In genomic region chr13:21710031-21710711, GRCm38 (mm10) we compare ENCODE assay signal across 8 mouse cellular contexts. TPM values are rescaled to one million over a fixed set of nuclear protein-coding genes. Genes with fewer than 3 reads are reported as not detected.
DNase-seq lines count a peak whose midpoint lies in the region; ATAC-seq and TF ChIP-seq lines count a peak whose summit lies in the region.

No protein-coding gene starts in this region.

- peak overlapping the region; percentile 65 for H3K4me2 ChIP-seq in forebrain, embryonic 13.5 days
- peak overlapping the region; percentile 84 for H3K4me2 ChIP-seq in liver, embryonic 15.5 days
- peak overlapping the region; percentile 33 for H3K4me2 ChIP-seq in neural tube, embryonic 11.5 days (ENCODE audit: low read depth)
- peak overlapping the region; percentile 63 for H3K4me2 ChIP-seq in stomach, embryonic 16.5 days (ENCODE audit: low read depth, low read length)

- peak overlapping the region; percentile 95 for H3K4me3 ChIP-seq in E14TG2a.4 (replicated peaks; ENCODE audit: low read length)
- H3K4me3 ChIP-seq in forebrain, embryonic 13.5 days, result peak overlapping the region; percentile 49
- H3K4me3 ChIP-seq in liver, embryonic 15.5 days (replicated peaks), result peak overlapping the region; percentile 72
- H3K4me3 ChIP-seq in neural tube, embryonic 11.5 days (ENCODE audit: low read depth, low read length), result peak overlapping the region; percentile 63
- H3K4me3 ChIP-seq in stomach, embryonic 16.5 days (replicated peaks; ENCODE audit: low read length), result peak overlapping the region; percentile 74

- peak overlapping the region; percentile 57 for H3K27ac ChIP-seq in forebrain, embryonic 13.5 days
- peak overlapping the region; percentile 85 for H3K27ac ChIP-seq in liver, embryonic 15.5 days (replicated peaks)
- 0 out of 2 replicates have a peak overlapping the region, but pooled peaks have one; percentile 23 for H3K27ac ChIP-seq in neural tube, embryonic 11.5 days (ENCODE audit: low read depth, low read length)
- H3K27ac ChIP-seq in stomach, embryonic 16.5 days (ENCODE audit: low read length), result peak overlapping the region; percentile 78

- H3K36me3 ChIP-seq in E14TG2a.4 (ENCODE audit: insufficient read depth, low read length), result no peaks in the 10 kb centered on the region
- no peaks in the 10 kb centered on the region for H3K36me3 ChIP-seq in forebrain, embryonic 13.5 days (ENCODE audit: poor library complexity, severe bottlenecking)
- H3K36me3 ChIP-seq in liver, embryonic 15.5 days (replicated peaks), result no peaks in the 10 kb centered on the region
- no peaks in the 10 kb centered on the region for H3K36me3 ChIP-seq in neural tube, embryonic 11.5 days (ENCODE audit: control insufficient read depth, insufficient read depth, low read length)
- no peaks in the 10 kb centered on the region for H3K36me3 ChIP-seq in stomach, embryonic 16.5 days (ENCODE audit: control insufficient read depth, insufficient read depth, low read length)

- no peaks in the 10 kb centered on the region for H3K27me3 ChIP-seq in E14TG2a.4 (ENCODE audit: insufficient read depth, low read length)
- H3K27me3 ChIP-seq in forebrain, embryonic 13.5 days, result no peaks in the 10 kb centered on the region
- no peaks in the 10 kb centered on the region for H3K27me3 ChIP-seq in liver, embryonic 15.5 days
- H3K27me3 ChIP-seq in neural tube, embryonic 11.5 days (ENCODE audit: control insufficient read depth, insufficient read depth, low read length), result no peaks in the 10 kb centered on the region
- no peaks in the 10 kb centered on the region for H3K27me3 ChIP-seq in stomach, embryonic 16.5 days (ENCODE audit: control insufficient read depth, insufficient read depth, low read length)

- peak overlapping the region; percentile 51; the same call in 1 of the 2 replicates for H3K9ac ChIP-seq in forebrain, embryonic 13.5 days
- peak overlapping the region; percentile 63 for H3K9ac ChIP-seq in liver, embryonic 15.5 days
- peak overlapping the region; percentile 61 for H3K9ac ChIP-seq in neural tube, embryonic 11.5 days (ENCODE audit: low read length)
- H3K9ac ChIP-seq in stomach, embryonic 16.5 days (ENCODE audit: low read length), result peak overlapping the region; percentile 71

- peaks cover 16% of the 10 kb centered on the region for H3K4me1 ChIP-seq in E14TG2a.4 (replicated peaks; ENCODE audit: low read depth, low read length)
- H3K4me1 ChIP-seq in forebrain, embryonic 13.5 days, result peaks cover 4% of the 10 kb centered on the region
- peaks cover 27% of the 10 kb centered on the region for H3K4me1 ChIP-seq in liver, embryonic 15.5 days (replicated peaks)
- peaks cover 3% of the 10 kb centered on the region; the same call in 1 of the 2 replicates for H3K4me1 ChIP-seq in neural tube, embryonic 11.5 days (ENCODE audit: control insufficient read depth, insufficient read depth, low read length)
- peaks cover 4% of the 10 kb centered on the region for H3K4me1 ChIP-seq in stomach, embryonic 16.5 days (ENCODE audit: control insufficient read depth, insufficient read depth, low read length)

- H3K9me3 ChIP-seq in E14TG2a.4 (ENCODE audit: low read length), result no peaks in the 10 kb centered on the region
- no peaks in the 10 kb centered on the region for H3K9me3 ChIP-seq in forebrain, embryonic 13.5 days (replicated peaks)
- H3K9me3 ChIP-seq in liver, embryonic 15.5 days (replicated peaks), result no peaks in the 10 kb centered on the region
- H3K9me3 ChIP-seq in neural tube, embryonic 11.5 days (ENCODE audit: control insufficient read depth, low read length), result no peaks in the 10 kb centered on the region
- H3K9me3 ChIP-seq in stomach, embryonic 16.5 days (replicated peaks; ENCODE audit: control insufficient read depth, low read length), result no peaks in the 10 kb centered on the region

- WGBS in forebrain, embryonic 13.5 days, result under 1% methylated on average over 32 of the region's 32 CpGs
- under 1% methylated on average over 32 of the region's 32 CpGs for WGBS in liver, embryonic 15.5 days (ENCODE audit: insufficient replicate concordance)
- under 1% methylated on average over 32 of the region's 32 CpGs for WGBS in neural tube, embryonic 11.5 days
- under 1% methylated on average over 32 of the region's 32 CpGs for WGBS in stomach, embryonic 16.5 days

- intact Hi-C loops in heart, postnatal 10 days (cut with DNase I), result loop anchor here (2.0 to 10.0 kb wide), 7 partner anchors 75 to 1807 kb away; partner anchors contain the start of genes Zfp184 and Zkscan3

- peak; percentile 59 for TF ChIP-seq CTCF in E14TG2a.4 (conservative IDR thresholded peaks at IDR 0.05; ENCODE audit: low read length)

- DNase-seq in heart, postnatal 10 days, result peak; percentile 93 to 94
- peak; percentile 92 to 94 for DNase-seq in kidney, postnatal 4 days
- peak; percentile 88 for DNase-seq in neural tube, embryonic 11.5 days (ENCODE audit: low spot score)

- ATAC-seq in cerebellum, adult (ENCODE audit: insufficient number of reproducible peaks, low FRiP score, low TSS enrichment), result peak; percentile 83
- peak; percentile 82 for ATAC-seq in forebrain, embryonic 13.5 days
- ATAC-seq in liver, embryonic 15.5 days (ENCODE audit: insufficient read depth), result peak; percentile 74
- ATAC-seq in neural tube, embryonic 11.5 days (ENCODE audit: insufficient read depth, low FRiP score, low TSS enrichment), result peak; percentile 81
- peak; percentile 81 for ATAC-seq in stomach, embryonic 16.5 days (ENCODE audit: insufficient read depth, low FRiP score)

RNA-seq across cellular contexts. Expression of gene Hist1h2bl, which starts 5.8 kb away (rescaled TPM):
- 1.7 and 4.8 TPM in 2 replicates for polyA plus RNA-seq in forebrain, embryonic 13.5 days (2015; fragmentation: Nextera tagmentation; extraction: Ambion mirVana)
- total RNA-seq in heart, postnatal 10 days (2021), result 100 to 1,000 TPM; 206 to 220 TPM
- 3.2 and 3.4 TPM in 2 replicates for polyA plus RNA-seq in liver, embryonic 15.5 days (2015; fragmentation: Nextera tagmentation; extraction: Ambion mirVana)
- 2.1 and 2.3 TPM in 2 replicates for polyA plus RNA-seq in neural tube, embryonic 11.5 days (2014; fragmentation: Nextera tagmentation; extraction: Ambion mirVana)
- polyA plus RNA-seq in stomach, embryonic 16.5 days (2015; fragmentation: Nextera tagmentation; extraction: Ambion mirVana), result 1.5 and 3.8 TPM in 2 replicates

RNA-seq across cellular contexts. Expression of gene Hist1h2ai, which starts 6.1 kb away (rescaled TPM):
- polyA plus RNA-seq in forebrain, embryonic 13.5 days (2015; fragmentation: Nextera tagmentation; extraction: Ambion mirVana), result 23.7 and 32.4 TPM in 2 replicates
- 100 to 1,000 TPM; 201 to 229 TPM for total RNA-seq in heart, postnatal 10 days (2021)
- polyA plus RNA-seq in liver, embryonic 15.5 days (2015; fragmentation: Nextera tagmentation; extraction: Ambion mirVana), result 6.7 and 19.9 TPM in 2 replicates
- 13.2 and 19.5 TPM in 2 replicates for polyA plus RNA-seq in neural tube, embryonic 11.5 days (2014; fragmentation: Nextera tagmentation; extraction: Ambion mirVana)
- polyA plus RNA-seq in stomach, embryonic 16.5 days (2015; fragmentation: Nextera tagmentation; extraction: Ambion mirVana), result 7.3 and 11.8 TPM in 2 replicates

RNA-seq across cellular contexts. Expression of gene Hist1h3h, which starts 7.3 kb away (rescaled TPM):
- polyA plus RNA-seq in forebrain, embryonic 13.5 days (2015; fragmentation: Nextera tagmentation; extraction: Ambion mirVana), result 23.7 and 35.3 TPM in 2 replicates
- total RNA-seq in heart, postnatal 10 days (2021), result 100 to 1,000 TPM; 284 to 332 TPM
- polyA plus RNA-seq in liver, embryonic 15.5 days (2015; fragmentation: Nextera tagmentation; extraction: Ambion mirVana), result 4.3 and 10.4 TPM in 2 replicates
- 5.6 and 23.9 TPM in 2 replicates for polyA plus RNA-seq in neural tube, embryonic 11.5 days (2014; fragmentation: Nextera tagmentation; extraction: Ambion mirVana)
- 4.6 and 5.6 TPM in 2 replicates for polyA plus RNA-seq in stomach, embryonic 16.5 days (2015; fragmentation: Nextera tagmentation; extraction: Ambion mirVana)

RNA-seq across cellular contexts. Expression of gene Hist1h2bm, which starts 11.7 kb away (rescaled TPM):
- polyA plus RNA-seq in forebrain, embryonic 13.5 days (2015; fragmentation: Nextera tagmentation; extraction: Ambion mirVana), result 5.9 and 6.9 TPM in 2 replicates
- 10 to 100 TPM; 54.7 to 69.5 TPM for total RNA-seq in heart, postnatal 10 days (2021)
- polyA plus RNA-seq in liver, embryonic 15.5 days (2015; fragmentation: Nextera tagmentation; extraction: Ambion mirVana), result 7.6 and 8.8 TPM in 2 replicates
- 4.3 and 4.6 TPM in 2 replicates for polyA plus RNA-seq in neural tube, embryonic 11.5 days (2014; fragmentation: Nextera tagmentation; extraction: Ambion mirVana)
- 1.9 and 2.5 TPM in 2 replicates for polyA plus RNA-seq in stomach, embryonic 16.5 days (2015; fragmentation: Nextera tagmentation; extraction: Ambion mirVana)

RNA-seq across cellular contexts. Expression of gene Olfr1359, which starts 12.3 kb away (rescaled TPM):
- not detected in 2 replicates for polyA plus RNA-seq in forebrain, embryonic 13.5 days (2015; fragmentation: Nextera tagmentation; extraction: Ambion mirVana)
- not detected for total RNA-seq in heart, postnatal 10 days (2021)
- polyA plus RNA-seq in liver, embryonic 15.5 days (2015; fragmentation: Nextera tagmentation; extraction: Ambion mirVana), result not detected in 2 replicates
- not detected in 2 replicates for polyA plus RNA-seq in neural tube, embryonic 11.5 days (2014; fragmentation: Nextera tagmentation; extraction: Ambion mirVana)
- polyA plus RNA-seq in stomach, embryonic 16.5 days (2015; fragmentation: Nextera tagmentation; extraction: Ambion mirVana), result not detected in 2 replicates

Comparison
In these comparisons a context has a peak if more than half of its experiments do, and no peak if none do; other contexts are left out.
1. Peak in every context shown above with its lines: DNase-seq, ATAC-seq, H3K4me3 ChIP-seq and H3K27ac ChIP-seq.
2. H3K27ac ChIP-seq: peak in every context shown above with its lines; median percentile 85 in liver, embryonic 15.5 days; 78 in stomach, embryonic 16.5 days; 57 in forebrain, embryonic 13.5 days; 23 in neural tube, embryonic 11.5 days.
3. H3K4me2 ChIP-seq: peak in every context shown above with its lines; median percentile 84 in liver, embryonic 15.5 days; 65 in forebrain, embryonic 13.5 days; 63 in stomach, embryonic 16.5 days; 33 in neural tube, embryonic 11.5 days.